Mouse (Mus musculus): Measurements from ENCODE around the gene Rgsl1. TPM values are rescaled to one million over a fixed set of nuclear protein-coding genes. Genes with fewer than 3 reads are reported as not detected.
"Not testable (repeated sequence)": the region's sequence is repeated elsewhere in the genome, so short reads cannot be mapped to it uniquely, and the experiment has no call there.

Gene Rgsl1
- 0.05 and 0.12 TPM in 2 replicates for polyA plus RNA-seq (2015; fragmentation: Nextera tagmentation; extraction: Ambion mirVana)

- no peak for TF ChIP-seq EP300 (optimal IDR thresholded peaks at IDR 0.05)
- TF ChIP-seq CTCF (IDR thresholded peaks at IDR 0.05; ENCODE audit: low read depth), result no peak
- no peaks in the 10 kb centered on the region for H3K9me3 ChIP-seq (ENCODE audit: control insufficient read depth, low read length)
- no peaks in the 10 kb centered on the region for H3K27me3 ChIP-seq (ENCODE audit: control insufficient read depth, insufficient read depth, low read length)
- no peaks in the 10 kb centered on the region for H3K4me1 ChIP-seq (replicated peaks; ENCODE audit: control insufficient read depth, insufficient read depth)
- no peak within 1 kb of the TSS for H3K4me2 ChIP-seq (replicated peaks; ENCODE audit: low read depth)
- DNase-seq (ENCODE audit: low spot score) (no peak), ATAC-seq (ENCODE audit: low FRiP score, low TSS enrichment) (no peak)
- no peak within 1 kb of the TSS for H3K9ac ChIP-seq (ENCODE audit: low read length)
- 97% methylated on average over 8 of the region's 8 CpGs for WGBS
- H3K36me3 ChIP-seq (ENCODE audit: control insufficient read depth, insufficient read depth, low read length), result no peaks in the 10 kb centered on the region
- no peak within 1 kb of the TSS for H3K4me3 ChIP-seq (ENCODE audit: low read depth, low read length)
- H3K27ac ChIP-seq (replicated peaks), result no peak within 1 kb of the TSS
Observed at GRCm38 (mm10) chr1:153844042-153844441, at the start of gene Rgsl1. Gene Rgsl1, minus strand, starts transcription at chr1:153844142.

DNA sequence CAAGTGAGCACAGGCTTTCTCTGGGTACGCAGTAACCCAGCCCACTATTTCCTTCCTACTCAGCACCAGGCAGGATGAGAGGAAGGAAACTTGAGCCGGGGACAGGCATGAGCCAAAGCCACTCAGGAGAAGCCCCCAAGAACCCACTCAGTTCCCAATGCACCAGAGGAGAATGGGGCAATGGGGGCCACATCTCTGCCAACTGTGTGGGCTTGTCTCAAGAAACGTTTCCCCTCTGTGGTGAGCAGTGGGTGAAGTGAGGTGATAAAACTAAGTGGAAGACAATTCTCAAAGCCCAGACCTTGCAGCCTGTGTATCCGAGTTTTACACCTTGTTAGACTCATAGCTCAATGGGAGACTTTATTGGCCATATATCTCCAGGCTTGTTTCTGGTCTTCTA lies 47.5 kb upstream of the Rgsl1 start, which contains the start of gene Teddm1a:
Gene Teddm1a, plus strand, starts transcription at position 301 of the 400 bp plus-strand sequence.
- no peak for TF ChIP-seq EP300 (optimal IDR thresholded peaks at IDR 0.05)
- no peak for TF ChIP-seq CTCF (IDR thresholded peaks at IDR 0.05; ENCODE audit: low read depth)
- WGBS, result 58% methylated on average over 4 of the region's 4 CpGs
- ATAC-seq (ENCODE audit: low FRiP score, low TSS enrichment), result no peak

DNA sequence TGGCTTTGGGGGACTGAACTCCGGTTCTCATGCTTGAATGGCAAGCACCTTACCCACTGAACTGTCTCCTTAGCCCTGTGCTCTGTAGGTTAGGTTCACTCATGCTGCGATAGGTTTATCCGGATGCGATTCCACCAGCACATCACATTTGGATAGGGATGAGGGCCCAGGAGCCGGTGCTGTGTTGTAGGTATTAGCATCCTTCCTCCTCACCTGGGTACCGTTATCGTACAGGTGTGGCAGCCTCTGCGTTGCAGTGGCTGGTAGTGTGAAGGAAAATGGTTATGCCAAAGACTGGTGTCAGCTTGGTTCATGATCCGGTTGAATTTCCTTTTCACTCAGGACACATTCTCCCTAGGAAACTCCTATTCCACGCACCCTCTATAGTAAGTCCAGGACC lies 46.2 kb upstream of the Rgsl1 start:
- Histone ChIP-seq H3K4me3 (ENCODE audit: low read depth, low read length) (no peak overlapping the region), H3K4me2 (replicated peaks; ENCODE audit: low read depth) (no peak overlapping the region), H3K9me3 (ENCODE audit: control insufficient read depth, low read length) (no peaks in the 10 kb centered on the region), H3K4me1 (replicated peaks; ENCODE audit: control insufficient read depth, insufficient read depth) (no peaks in the 10 kb centered on the region), H3K9ac (ENCODE audit: low read length) (no peak overlapping the region), H3K36me3 (ENCODE audit: control insufficient read depth, insufficient read depth, low read length) (no peaks in the 10 kb centered on the region), H3K27me3 (ENCODE audit: control insufficient read depth, insufficient read depth, low read length) (no peaks in the 10 kb centered on the region), H3K27ac (replicated peaks) (no peak overlapping the region)
- TF ChIP-seq CTCF (IDR thresholded peaks at IDR 0.05; ENCODE audit: low read depth) (no peak), EP300 (optimal IDR thresholded peaks at IDR 0.05) (no peak)
- WGBS, result 96% methylated on average over 10 of the region's 10 CpGs
- no peak for DNase-seq (ENCODE audit: low spot score)
- no peak for ATAC-seq (ENCODE audit: low FRiP score, low TSS enrichment)

More for the DNA sequence above, 47.5 kb upstream of the Rgsl1 start, which contains the start of gene Teddm1a:
- Histone ChIP-seq H3K27ac (replicated peaks) (no peak within 1 kb of the TSS), H3K4me1 (replicated peaks; ENCODE audit: control insufficient read depth, insufficient read depth) (no peaks in the 10 kb centered on the region), H3K27me3 (ENCODE audit: control insufficient read depth, insufficient read depth, low read length) (no peaks in the 10 kb centered on the region), H3K36me3 (ENCODE audit: control insufficient read depth, insufficient read depth, low read length) (no peaks in the 10 kb centered on the region), H3K9me3 (ENCODE audit: control insufficient read depth, low read length) (no peaks in the 10 kb centered on the region), H3K4me3 (ENCODE audit: low read depth, low read length) (no peak within 1 kb of the TSS), H3K4me2 (replicated peaks; ENCODE audit: low read depth) (no peak within 1 kb of the TSS), H3K9ac (ENCODE audit: low read length) (no peak within 1 kb of the TSS)
- DNase-seq (ENCODE audit: low spot score), result no peak

DNA sequence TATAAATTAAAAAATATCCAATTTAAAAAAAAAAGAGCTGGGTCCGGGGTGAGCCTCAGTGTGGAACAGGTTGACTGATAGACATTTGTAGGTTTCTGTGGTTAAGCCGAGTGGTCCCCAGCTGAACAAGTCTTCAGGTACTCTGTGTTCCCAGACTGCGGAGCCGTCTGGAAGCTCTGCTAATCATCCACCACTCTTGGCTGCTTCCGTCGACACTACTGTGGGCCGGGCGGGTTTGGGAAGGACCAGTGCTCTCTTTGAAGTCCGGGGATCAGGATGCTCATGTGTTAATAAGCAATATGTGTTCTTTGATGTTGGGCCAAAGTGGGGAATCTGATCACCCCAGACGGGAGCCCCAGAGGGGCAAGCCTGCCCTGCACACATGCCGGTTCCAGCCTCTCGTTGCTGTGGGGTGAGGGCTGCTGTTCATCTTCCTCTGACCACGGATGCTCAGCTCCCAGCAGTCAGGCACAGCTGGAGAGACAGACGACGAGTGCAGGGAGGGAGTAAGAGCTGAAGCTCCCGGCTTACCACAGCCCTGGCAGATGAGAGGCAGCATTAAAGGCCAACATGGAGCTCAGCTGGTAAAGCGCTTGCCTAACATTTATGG lies 42.2 kb upstream of the Rgsl1 start:
- 40% methylated on average over 17 of the region's 17 CpGs for WGBS
- Histone ChIP-seq H3K4me3 (ENCODE audit: low read depth, low read length) (no peak overlapping the region), H3K36me3 (ENCODE audit: control insufficient read depth, insufficient read depth, low read length) (no peaks in the 10 kb centered on the region), H3K27ac (replicated peaks) (no peak overlapping the region), H3K9me3 (ENCODE audit: control insufficient read depth, low read length) (no peaks in the 10 kb centered on the region), H3K27me3 (ENCODE audit: control insufficient read depth, insufficient read depth, low read length) (no peaks in the 10 kb centered on the region), H3K9ac (ENCODE audit: low read length) (no peak overlapping the region), H3K4me1 (replicated peaks; ENCODE audit: control insufficient read depth, insufficient read depth) (no peaks in the 10 kb centered on the region), H3K4me2 (replicated peaks; ENCODE audit: low read depth) (no peak overlapping the region)
- ATAC-seq (ENCODE audit: low FRiP score, low TSS enrichment) (peak; percentile 40; the same call in 1 of the 2 replicates), DNase-seq (ENCODE audit: low spot score) (no peak)
- TF ChIP-seq EP300 (optimal IDR thresholded peaks at IDR 0.05), result no peak
- no peak for TF ChIP-seq CTCF (IDR thresholded peaks at IDR 0.05; ENCODE audit: low read depth)

DNA sequence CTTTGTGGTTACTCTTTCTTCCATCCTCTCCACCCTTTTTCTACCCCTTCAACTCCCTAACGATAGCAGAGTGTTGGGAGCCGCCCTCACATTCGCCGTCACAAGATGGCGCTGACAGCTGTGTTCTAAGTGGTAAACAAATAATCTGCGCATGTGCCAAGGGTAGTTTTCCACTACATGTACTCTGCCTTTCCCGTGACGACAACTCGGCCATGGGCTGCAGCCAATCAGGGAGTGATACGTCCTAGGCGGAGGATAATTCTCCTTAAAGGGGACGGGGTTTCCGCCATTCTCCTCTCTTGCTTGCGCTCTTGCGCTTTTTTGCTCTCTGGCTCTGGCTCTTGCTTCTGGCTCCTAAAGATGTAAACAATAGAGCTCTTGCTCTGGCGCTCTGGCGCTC lies 36.4 kb upstream of the Rgsl1 start:
- H3K27me3 ChIP-seq (ENCODE audit: control insufficient read depth, insufficient read depth, low read length); H3K9ac ChIP-seq (ENCODE audit: low read length); H3K4me1 ChIP-seq (replicated peaks; ENCODE audit: control insufficient read depth, insufficient read depth); ATAC-seq (ENCODE audit: low FRiP score, low TSS enrichment); H3K4me3 ChIP-seq (ENCODE audit: low read depth, low read length); H3K27ac ChIP-seq (replicated peaks); H3K36me3 ChIP-seq (ENCODE audit: control insufficient read depth, insufficient read depth, low read length); H3K9me3 ChIP-seq (ENCODE audit: control insufficient read depth, low read length); DNase-seq (ENCODE audit: low spot score); H3K4me2 ChIP-seq (replicated peaks; ENCODE audit: low read depth): not testable (repeated sequence)
- 96% methylated on average over 17 of the region's 17 CpGs for whole genome bisulfite sequencing

DNA sequence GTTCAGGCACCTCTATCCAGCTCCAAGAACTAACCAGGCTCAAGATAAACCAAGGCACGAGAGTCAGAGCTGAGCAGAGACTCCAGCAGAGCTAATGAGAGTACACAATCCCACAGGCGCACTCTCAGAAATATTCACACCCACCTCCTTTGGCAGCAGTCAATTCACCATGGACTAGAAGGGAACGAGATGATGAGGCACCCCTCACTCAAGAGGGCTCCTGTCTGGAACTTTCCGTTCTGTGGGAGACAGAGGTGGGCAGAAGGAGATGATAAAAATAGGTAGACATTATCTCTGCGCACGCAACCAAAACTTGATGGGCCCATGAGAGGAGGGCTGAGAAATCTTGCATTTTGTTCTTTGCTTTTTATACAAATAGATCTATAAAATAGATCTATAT lies 30.1 kb upstream of the Rgsl1 start, which contains the start of gene Teddm1b:
Gene Teddm1b, plus strand, starts transcription at position 301 of the 400 bp plus-strand sequence.
- 81% methylated on average over 6 of the region's 6 CpGs for WGBS
- Histone ChIP-seq H3K27me3 (ENCODE audit: control insufficient read depth, insufficient read depth, low read length) (no peaks in the 10 kb centered on the region), H3K36me3 (ENCODE audit: control insufficient read depth, insufficient read depth, low read length) (no peaks in the 10 kb centered on the region), H3K9ac (ENCODE audit: low read length) (no peak within 1 kb of the TSS), H3K27ac (replicated peaks) (no peak within 1 kb of the TSS), H3K4me3 (ENCODE audit: low read depth, low read length) (no peak within 1 kb of the TSS), H3K4me1 (replicated peaks; ENCODE audit: control insufficient read depth, insufficient read depth) (no peaks in the 10 kb centered on the region), H3K9me3 (ENCODE audit: control insufficient read depth, low read length) (no peaks in the 10 kb centered on the region), H3K4me2 (replicated peaks; ENCODE audit: low read depth) (no peak within 1 kb of the TSS)
- no peak for DNase-seq (ENCODE audit: low spot score)
- no peak for ATAC-seq (ENCODE audit: low FRiP score, low TSS enrichment)
- no peak for TF ChIP-seq CTCF (IDR thresholded peaks at IDR 0.05; ENCODE audit: low read depth)
- TF ChIP-seq EP300 (optimal IDR thresholded peaks at IDR 0.05), result no peak

Data from stomach, postnatal 0 days (tissue).